Mouse (Mus musculus) limb, embryonic 10.5 days (tissue): ENCODE measurements around the gene Arid5b. TPM values are rescaled to one million over a fixed set of nuclear protein-coding genes. Genes with fewer than 3 reads are reported as not detected.

Experiments used
- DNase-seq: peaks from one replicate; pipeline ENCODE4 v3.0.0-alpha.2; 2017; ENCODE audit warnings: low spot score
- H3K27ac ChIP-seq: fragments of 300-500 bp; sonication (generic); 2 replicates; pipeline ENCODE4 v1.5.1; 2016; ENCODE audit warnings: mild to moderate bottlenecking
- H3K27me3 ChIP-seq: fragments of 300-500 bp; sonication (generic); 2 replicates; pipeline ENCODE4 v1.6.1; 2016; ENCODE audit warnings: low read depth, mild to moderate bottlenecking; ENCODE audit not compliant: poor library complexity, severe bottlenecking
- H3K36me3 ChIP-seq: fragments of 300-500 bp; sonication (generic); 2 replicates; pipeline ENCODE4 v1.6.1; 2016; ENCODE audit warnings: mild to moderate bottlenecking, moderate library complexity
- H3K4me1 ChIP-seq: fragments of 300-500 bp; sonication (generic); 2 replicates; pipeline ENCODE4 v1.6.1; 2016
- H3K4me3 ChIP-seq: fragments of 300-500 bp; sonication (generic); 2 replicates; pipeline ENCODE4 v1.5.1; 2016; ENCODE audit warnings: mild to moderate bottlenecking, moderate library complexity
- H3K9me3 ChIP-seq: fragments of 300-500 bp; sonication (generic); replicated peaks from 2 replicates; pipeline ENCODE4 v1.6.1; 2016; ENCODE audit warnings: mild to moderate bottlenecking
- WGBS: fragments of 180-500 bp; shearing (Covaris S2); methylation state at CpG from one replicate; pipeline ENCODE4 v1.1.7; 2016; 5-methylcytosine and 5-hydroxymethylcytosine counted together
- polyA plus RNA-seq: library from polyadenylated mRNA; unstranded; fragments of >200 nt; fragmentation: Nextera tagmentation; extraction: Ambion mirVana; gene quantifications from 2 replicates; pipeline ENCODE4 v1.2.1, GENCODE M21; 2016

Arid5b gene
- polyA plus RNA-seq, 1 experiment from 2014 or later, result 32.9 TPM

- Histone ChIP-seq H3K27ac (no peak overlapping the region), H3K4me3 (no peak overlapping the region), H3K9me3 (no peaks in the 10 kb centered on the region), H3K36me3 (no peaks in the 10 kb centered on the region), H3K27me3 (no peaks in the 10 kb centered on the region), H3K4me1 (no peaks in the 10 kb centered on the region)
- DNase-seq, result no peak
- WGBS, result 86% methylated on average over 10 of the region's 10 CpGs
These were observed 198.4 kb downstream of the Arid5b start for GRCm38 (mm10) chr10:68079910-68080670.

- no peaks in the 10 kb centered on the region for H3K27me3 ChIP-seq
- no peaks in the 10 kb centered on the region for H3K4me1 ChIP-seq
- no peaks in the 10 kb centered on the region for H3K9me3 ChIP-seq
- no peak overlapping the region for H3K27ac ChIP-seq
- no peak overlapping the region for H3K4me3 ChIP-seq
- DNase-seq, result no peak
- H3K36me3 ChIP-seq, result no peaks in the 10 kb centered on the region
- 90% methylated on average over 3 of the region's 3 CpGs for WGBS
These were observed 199.8 kb downstream of the Arid5b start for GRCm38 (mm10) chr10:68078708-68079107.

GRCm38 (mm10) chr10:68075181-68075580 is 203.4 kb downstream of the Arid5b start:
- H3K4me3 ChIP-seq, result no peak overlapping the region
- 89% methylated on average over 5 of the region's 5 CpGs for WGBS
- H3K27me3 ChIP-seq, result no peaks in the 10 kb centered on the region
- DNase-seq, result no peak
- H3K9me3 ChIP-seq, result no peaks in the 10 kb centered on the region
- no peaks in the 10 kb centered on the region for H3K36me3 ChIP-seq
- H3K4me1 ChIP-seq, result no peaks in the 10 kb centered on the region
- no peak overlapping the region for H3K27ac ChIP-seq

GRCm38 (mm10) chr10:68074291-68074690 is 204.2 kb downstream of the Arid5b start:
- H3K36me3 ChIP-seq, result no peaks in the 10 kb centered on the region
- no peaks in the 10 kb centered on the region for H3K9me3 ChIP-seq
- no peak for DNase-seq
- no peaks in the 10 kb centered on the region for H3K4me1 ChIP-seq
- H3K4me3 ChIP-seq, result no peak overlapping the region
- WGBS, result 90% methylated on average over 12 of the region's 12 CpGs
- H3K27ac ChIP-seq, result no peak overlapping the region
- no peaks in the 10 kb centered on the region for H3K27me3 ChIP-seq

GRCm38 (mm10) chr10:68072626-68073025 is 205.9 kb downstream of the Arid5b start:
- no peak for DNase-seq
- Histone ChIP-seq H3K4me3 (no peak overlapping the region), H3K27ac (no peak overlapping the region), H3K4me1 (no peaks in the 10 kb centered on the region), H3K27me3 (no peaks in the 10 kb centered on the region), H3K9me3 (no peaks in the 10 kb centered on the region), H3K36me3 (no peaks in the 10 kb centered on the region)
- 86% methylated on average over 4 of the region's 4 CpGs for WGBS

- WGBS, result 85% methylated on average over 7 of the region's 7 CpGs
- DNase-seq, result no peak
These were observed 207.5 kb downstream of the Arid5b start for GRCm38 (mm10) chr10:68071041-68071440.

GRCm38 (mm10) chr10:68068426-68068825 is 210.1 kb downstream of the Arid5b start:
- H3K27ac ChIP-seq, result no peak overlapping the region

More at GRCm38 (mm10) chr10:68071041-68071440, 207.5 kb downstream of the Arid5b start:
- Histone ChIP-seq H3K4me1 (no peaks in the 10 kb centered on the region), H3K4me3 (no peak overlapping the region), H3K27me3 (no peaks in the 10 kb centered on the region), H3K36me3 (no peaks in the 10 kb centered on the region), H3K27ac (no peak overlapping the region), H3K9me3 (no peaks in the 10 kb centered on the region)

GRCm38 (mm10) chr10:68067961-68068360 is 210.6 kb downstream of the Arid5b start:
- H3K4me1 ChIP-seq, result no peaks in the 10 kb centered on the region
- WGBS, result 82% methylated on average over 5 of the region's 5 CpGs
- DNase-seq, result no peak
- H3K4me3 ChIP-seq, result no peak overlapping the region
- H3K27ac ChIP-seq, result no peak overlapping the region
- no peaks in the 10 kb centered on the region for H3K27me3 ChIP-seq
- H3K9me3 ChIP-seq, result no peaks in the 10 kb centered on the region
- H3K36me3 ChIP-seq, result no peaks in the 10 kb centered on the region

More at GRCm38 (mm10) chr10:68068426-68068825, 210.1 kb downstream of the Arid5b start:
- H3K4me1 ChIP-seq, result no peaks in the 10 kb centered on the region
- no peaks in the 10 kb centered on the region for H3K27me3 ChIP-seq
- no peaks in the 10 kb centered on the region for H3K36me3 ChIP-seq
- DNase-seq, result no peak
- H3K9me3 ChIP-seq, result no peaks in the 10 kb centered on the region
- H3K4me3 ChIP-seq, result no peak overlapping the region
- 89% methylated on average over 8 of the region's 8 CpGs for WGBS

- Histone ChIP-seq H3K4me3 (no peak overlapping the region), H3K27me3 (no peaks in the 10 kb centered on the region), H3K27ac (no peak overlapping the region), H3K36me3 (no peaks in the 10 kb centered on the region), H3K9me3 (no peaks in the 10 kb centered on the region), H3K4me1 (peaks cover under 1% of the 10 kb centered on the region; the same call in 1 of the 2 replicates)
- DNase-seq, result no peak
- 95% methylated on average over 5 of the region's 5 CpGs for WGBS
These were observed 212.4 kb downstream of the Arid5b start for GRCm38 (mm10) chr10:68066173-68066572.

- 92% methylated on average over 10 of the region's 10 CpGs for WGBS
- Histone ChIP-seq H3K9me3 (no peaks in the 10 kb centered on the region), H3K27ac (no peak overlapping the region), H3K27me3 (no peaks in the 10 kb centered on the region), H3K4me3 (no peak overlapping the region), H3K4me1 (peaks cover 6% of the 10 kb centered on the region), H3K36me3 (no peaks in the 10 kb centered on the region)
- no peak for DNase-seq
These were observed 214.0 kb downstream of the Arid5b start for GRCm38 (mm10) chr10:68064571-68064970.

GRCm38 (mm10) chr10:68063806-68064545 is 214.6 kb downstream of the Arid5b start:
- H3K36me3 ChIP-seq, result no peaks in the 10 kb centered on the region
- no peak overlapping the region for H3K4me3 ChIP-seq
- no peak overlapping the region for H3K27ac ChIP-seq
- no peaks in the 10 kb centered on the region for H3K9me3 ChIP-seq
- no peak for DNase-seq
- H3K27me3 ChIP-seq, result no peaks in the 10 kb centered on the region
- peaks cover 6% of the 10 kb centered on the region for H3K4me1 ChIP-seq
- WGBS, result 74% methylated on average over 8 of the region's 8 CpGs

GRCm38 (mm10) chr10:68061249-68061615 is 217.3 kb downstream of the Arid5b start:
- Histone ChIP-seq H3K4me3 (no peak overlapping the region), H3K4me1 (peaks cover 6% of the 10 kb centered on the region), H3K36me3 (no peaks in the 10 kb centered on the region), H3K27ac (peak overlapping the region; percentile 70; the same call in 1 of the 2 replicates), H3K27me3 (no peaks in the 10 kb centered on the region), H3K9me3 (no peaks in the 10 kb centered on the region)
- DNase-seq, result no peak
- WGBS, result 63% methylated on average over 8 of the region's 8 CpGs

GRCm38 (mm10) chr10:68060590-68061248 is 217.8 kb downstream of the Arid5b start:
- H3K27me3 ChIP-seq, result no peaks in the 10 kb centered on the region
- H3K4me3 ChIP-seq, result no peak overlapping the region
- no peak for DNase-seq
- no peaks in the 10 kb centered on the region for H3K36me3 ChIP-seq
- no peaks in the 10 kb centered on the region for H3K9me3 ChIP-seq
- 77% methylated on average over 16 of the region's 16 CpGs for WGBS
- H3K4me1 ChIP-seq, result peaks cover 6% of the 10 kb centered on the region
- H3K27ac ChIP-seq, result peak overlapping the region; percentile 70; the same call in 1 of the 2 replicates
